Comparison of ENCODE assay signal across 8 mouse cellular contexts in the genomic region with DNA sequence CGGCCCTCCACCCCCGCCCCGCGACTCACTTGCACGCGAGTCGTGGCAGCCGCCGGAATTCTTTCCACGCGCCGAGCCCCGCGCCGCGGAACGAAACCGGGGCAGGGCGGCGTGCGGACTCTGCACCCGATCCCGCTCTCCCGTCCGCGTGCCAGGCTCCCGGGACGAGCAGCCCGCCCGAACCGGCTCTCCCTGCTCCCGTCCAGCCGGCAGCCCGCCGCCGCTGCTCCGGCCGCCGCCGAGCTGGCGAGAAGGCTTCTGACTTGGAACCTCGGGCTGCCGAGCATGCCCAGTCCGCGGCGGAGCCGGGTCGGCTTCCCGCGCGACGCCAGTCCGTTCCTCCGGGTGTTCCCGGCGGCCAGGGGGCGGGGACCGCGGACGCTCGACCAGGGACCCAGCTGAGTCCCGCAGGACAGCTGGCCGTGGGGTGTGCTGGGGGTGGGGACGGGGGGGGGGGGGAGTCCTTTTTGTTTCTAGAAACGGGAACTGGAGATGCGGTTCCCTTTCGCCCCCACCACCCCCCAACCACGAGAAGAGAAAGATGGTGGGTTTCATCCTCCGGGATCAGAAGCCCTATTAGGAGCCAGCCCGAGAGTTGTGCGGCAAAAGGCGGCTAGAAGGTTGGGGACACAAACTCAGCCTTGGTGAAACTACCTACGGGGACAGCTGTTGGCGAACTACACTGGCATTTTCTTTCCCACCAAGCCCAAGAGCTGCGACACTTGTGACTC. TPM values are rescaled to one million over a fixed set of nuclear protein-coding genes. Genes with fewer than 3 reads are reported as not detected.
A peak's percentile ranks its signal among the peaks of the same experiment; 100 is the strongest.
DNase-seq lines count a peak whose midpoint lies in the region; ATAC-seq and TF ChIP-seq lines count a peak whose summit lies in the region.

No protein-coding gene starts in this region.

- no peak for TF ChIP-seq POLR2A in cerebellum, adult 2 months (IDR thresholded peaks at IDR 0.05; ENCODE audit: borderline replicate concordance, insufficient read depth, low read length)

- TF ChIP-seq CTCF in cerebellum, adult 2 months (IDR thresholded peaks at IDR 0.05; ENCODE audit: borderline replicate concordance, insufficient read depth, low read depth, low read length) = no peak

- H3K4me2 ChIP-seq in hindbrain, embryonic 11.5 days (replicated peaks; ENCODE audit: low read depth, low read length) = peak overlapping the region; percentile 94

- WGBS in cerebellum, adult 2 months = under 1% methylated on average over 75 of the region's 75 CpGs
- under 1% methylated on average over 58 of the region's 75 CpGs for WGBS in hindbrain, embryonic 11.5 days

- DNase-seq in MN1 (ENCODE audit: low spot score) = peak; percentile 96
- DNase-seq in cerebellum, adult 2 months = peak; percentile 95 to 96
- peak; percentile 91 for DNase-seq in hindbrain, embryonic 11.5 days (ENCODE audit: low spot score)
- peak; percentile 82 to 87 for DNase-seq in layer of hippocampus, postnatal 25 days (ENCODE audit: extremely low spot score in 1 of 2, low spot score in 1 of 2)
- DNase-seq in lung, postnatal 14 days = peak; percentile 94
- DNase-seq in retina, adult 2 months (ENCODE audit: low read depth, low spot score) = peak; percentile 79
- DNase-seq in thymus, postnatal 25 days = peak; percentile 70

- no peaks in the 10 kb centered on the region for H3K36me3 ChIP-seq in hindbrain, embryonic 11.5 days (ENCODE audit: control insufficient read depth, insufficient read depth, low read length)

- peak; percentile 70 for ATAC-seq in frontal cortex, adult (ENCODE audit: low TSS enrichment)
- peak; percentile 92 for ATAC-seq in hindbrain, embryonic 11.5 days (ENCODE audit: low FRiP score)

- no peaks in the 10 kb centered on the region; the same call in 1 of the 2 replicates for H3K4me1 ChIP-seq in cerebellum, adult 2 months (ENCODE audit: control insufficient read depth, insufficient read depth, low read length)
- H3K4me1 ChIP-seq in hindbrain, embryonic 11.5 days (replicated peaks; ENCODE audit: control insufficient read depth, insufficient read depth, low read length) = 0 out of 2 replicates have a peak, but pooled peaks cover 4% of the 10 kb centered on the region

- peak overlapping the region; percentile 64 for H3K4me3 ChIP-seq in cerebellum, adult 2 months (replicated peaks; ENCODE audit: insufficient read depth, low read depth, low read length)
- H3K4me3 ChIP-seq in hindbrain, embryonic 11.5 days (ENCODE audit: low read depth, low read length) = peak overlapping the region; percentile 80

- no peaks in the 10 kb centered on the region for H3K27me3 ChIP-seq in cerebellum, adult 2 months (ENCODE audit: control insufficient read depth, insufficient read depth, low read length)
- no peaks in the 10 kb centered on the region for H3K27me3 ChIP-seq in hindbrain, embryonic 11.5 days (ENCODE audit: control insufficient read depth, insufficient read depth, low read length)

- no peaks in the 10 kb centered on the region for H3K9me3 ChIP-seq in hindbrain, embryonic 11.5 days (ENCODE audit: control insufficient read depth, low read length)

- H3K9ac ChIP-seq in hindbrain, embryonic 11.5 days (ENCODE audit: low read depth, low read length) = peak overlapping the region; percentile 91

- peak overlapping the region; percentile 94 for H3K27ac ChIP-seq in cerebellum, adult 2 months (ENCODE audit: insufficient read depth, low read length)
- peak overlapping the region; percentile 85 for H3K27ac ChIP-seq in hindbrain, embryonic 11.5 days (ENCODE audit: low read depth, low read length)

RNA-seq across cellular contexts. Expression of gene Sgms1, which starts 1.2 kb away (rescaled TPM):
- 34.7 and 38.8 TPM in 2 replicates for polyA plus RNA-seq in cerebellum, adult 2 months (2012; rRNA removed)
- polyA plus RNA-seq in hindbrain, embryonic 11.5 days (2014; fragmentation: Nextera tagmentation; extraction: Ambion mirVana) = 12.8 and 17.4 TPM in 2 replicates
- total RNA-seq in layer of hippocampus, postnatal 25 days (2021) = 10 to 100 TPM; 37.0 to 45.7 TPM

Comparison
In these comparisons a context has a peak if more than half of its experiments do, and no peak if none do; other contexts are left out.
1. Peak in every context shown above with its lines: DNase-seq, ATAC-seq, H3K4me3 ChIP-seq and H3K27ac ChIP-seq.